Mouse (Mus musculus): Measurements from ENCODE around the gene Mapkapk2. TPM values are rescaled to one million over a fixed set of nuclear protein-coding genes. Genes with fewer than 3 reads are reported as not detected.
A peak's percentile ranks its signal among the peaks of the same experiment; 100 is the strongest.
"Not testable (repeated sequence)": the region's sequence is repeated elsewhere in the genome, so short reads cannot be mapped to it uniquely, and the experiment has no call there.

Gene Mapkapk2
- polyA plus RNA-seq (2015; fragmentation: Nextera tagmentation; extraction: Ambion mirVana): 45.8 and 49.5 TPM in 2 replicates

GRCm38 (mm10) chr1:131097700-131098094 is at the start of gene Mapkapk2:
Mapkapk2 (minus strand) TSS chr1:131097826.
- 0% methylated on average over 18 of the region's 32 CpGs for WGBS
- peak within 1 kb of the TSS; percentile 94 for H3K27ac ChIP-seq

GRCm38 (mm10) chr1:131146181-131146614 is 48.6 kb upstream of the Mapkapk2 start:
- H3K27ac ChIP-seq: no peak overlapping the region
- no peaks in the 10 kb centered on the region for H3K9me3 ChIP-seq
- H3K9ac ChIP-seq: no peak overlapping the region
- H3K4me2 ChIP-seq: no peak overlapping the region
- WGBS: 70% methylated on average over 3 of the region's 3 CpGs
- H3K4me1 ChIP-seq: no peaks in the 10 kb centered on the region
- no peak for ATAC-seq (ENCODE audit: insufficient read depth, low FRiP score, low read depth)
- H3K36me3 ChIP-seq: no peaks in the 10 kb centered on the region
- H3K27me3 ChIP-seq (replicated peaks): no peaks in the 10 kb centered on the region
- no peak overlapping the region for H3K4me3 ChIP-seq (replicated peaks)

More at GRCm38 (mm10) chr1:131097700-131098094, at the start of gene Mapkapk2:
- Histone ChIP-seq H3K4me1 (peaks cover 26% of the 10 kb centered on the region), H3K9me3 (no peaks in the 10 kb centered on the region), H3K4me3 (replicated peaks) (peak within 1 kb of the TSS; percentile 88), H3K4me2 (peak within 1 kb of the TSS; percentile 67), H3K27me3 (replicated peaks) (no peaks in the 10 kb centered on the region), H3K9ac (peak within 1 kb of the TSS; percentile 86), H3K36me3 (no peaks in the 10 kb centered on the region)
- ATAC-seq (ENCODE audit: insufficient read depth, low FRiP score, low read depth): peak; percentile 97

GRCm38 (mm10) chr1:131145222-131145621 is 47.6 kb upstream of the Mapkapk2 start:
- ATAC-seq (ENCODE audit: insufficient read depth, low FRiP score, low read depth); H3K9ac ChIP-seq; H3K36me3 ChIP-seq; H3K4me3 ChIP-seq (replicated peaks); H3K4me1 ChIP-seq; H3K9me3 ChIP-seq; H3K27ac ChIP-seq; H3K27me3 ChIP-seq (replicated peaks); H3K4me2 ChIP-seq: not testable (repeated sequence)
- WGBS: 79% methylated on average over 3 of the region's 3 CpGs

- H3K27ac ChIP-seq: no peak overlapping the region
- H3K9me3 ChIP-seq: no peaks in the 10 kb centered on the region
- no peaks in the 10 kb centered on the region for H3K36me3 ChIP-seq
- no peaks in the 10 kb centered on the region for H3K27me3 ChIP-seq (replicated peaks)
- H3K4me2 ChIP-seq: no peak overlapping the region
- H3K4me1 ChIP-seq: no peaks in the 10 kb centered on the region
- no peak overlapping the region for H3K4me3 ChIP-seq (replicated peaks)
- H3K9ac ChIP-seq: no peak overlapping the region
- no peak for ATAC-seq (ENCODE audit: insufficient read depth, low FRiP score, low read depth)
- 84% methylated on average over 1 of the region's 1 CpGs for WGBS
Measured at GRCm38 (mm10) chr1:131142472-131142871, 44.8 kb upstream of the Mapkapk2 start.

- Histone ChIP-seq H3K9ac (no peak overlapping the region), H3K27me3 (replicated peaks) (no peaks in the 10 kb centered on the region), H3K27ac (no peak overlapping the region), H3K4me3 (replicated peaks) (no peak overlapping the region), H3K9me3 (no peaks in the 10 kb centered on the region), H3K4me2 (no peak overlapping the region), H3K4me1 (no peaks in the 10 kb centered on the region), H3K36me3 (no peaks in the 10 kb centered on the region)
- no peak for ATAC-seq (ENCODE audit: insufficient read depth, low FRiP score, low read depth)
- WGBS: 48% methylated on average over 2 of the region's 2 CpGs
Measured at GRCm38 (mm10) chr1:131141449-131141848, 43.8 kb upstream of the Mapkapk2 start.

- Histone ChIP-seq H3K27me3 (replicated peaks) (no peaks in the 10 kb centered on the region), H3K4me1 (no peaks in the 10 kb centered on the region), H3K4me3 (replicated peaks) (peak overlapping the region; percentile 93; the same call in 1 of the 2 replicates), H3K36me3 (no peaks in the 10 kb centered on the region), H3K4me2 (peak overlapping the region; percentile 90), H3K9me3 (no peaks in the 10 kb centered on the region), H3K27ac (peak overlapping the region; percentile 94; the same call in 1 of the 2 replicates), H3K9ac (peak overlapping the region; percentile 14; the same call in 1 of the 2 replicates)
- ATAC-seq (ENCODE audit: insufficient read depth, low FRiP score, low read depth): no peak
- 58% methylated on average over 11 of the region's 11 CpGs for WGBS
Measured at GRCm38 (mm10) chr1:131139102-131140095, 41.8 kb upstream of the Mapkapk2 start.

- ATAC-seq (ENCODE audit: insufficient read depth, low FRiP score, low read depth): peak; percentile 98
- no peaks in the 10 kb centered on the region for H3K9me3 ChIP-seq
- H3K27me3 ChIP-seq (replicated peaks): no peaks in the 10 kb centered on the region
- H3K9ac ChIP-seq: peak within 1 kb of the TSS; percentile 77
- H3K4me3 ChIP-seq (replicated peaks): peak within 1 kb of the TSS; percentile 93
- peak within 1 kb of the TSS; percentile 90 for H3K4me2 ChIP-seq
- no peaks in the 10 kb centered on the region for H3K36me3 ChIP-seq
- peak within 1 kb of the TSS; percentile 94 for H3K27ac ChIP-seq
- WGBS: 2% methylated on average over 49 of the region's 49 CpGs
- H3K4me1 ChIP-seq: no peaks in the 10 kb centered on the region
Measured at GRCm38 (mm10) chr1:131138191-131139016, 40.8 kb upstream of the Mapkapk2 start, which contains the start of gene Dyrk3. Dyrk3 (minus strand) TSS chr1:131138340.

- H3K27me3 ChIP-seq (replicated peaks): no peaks in the 10 kb centered on the region
- H3K4me1 ChIP-seq: no peaks in the 10 kb centered on the region
- H3K36me3 ChIP-seq: no peaks in the 10 kb centered on the region
- peak; percentile 75 for ATAC-seq (ENCODE audit: insufficient read depth, low FRiP score, low read depth)
- H3K27ac ChIP-seq: peak overlapping the region; percentile 94; the same call in 1 of the 2 replicates
- peak overlapping the region; percentile 93 for H3K4me3 ChIP-seq (replicated peaks)
- no peaks in the 10 kb centered on the region for H3K9me3 ChIP-seq
- H3K9ac ChIP-seq: peak overlapping the region; percentile 77
- WGBS: 0% methylated on average over 33 of the region's 36 CpGs
- peak overlapping the region; percentile 90 for H3K4me2 ChIP-seq
Measured at GRCm38 (mm10) chr1:131137717-131138118, 40.1 kb upstream of the Mapkapk2 start.

- Histone ChIP-seq H3K4me3 (replicated peaks) (no peak overlapping the region), H3K27me3 (replicated peaks) (no peaks in the 10 kb centered on the region), H3K27ac (no peak overlapping the region), H3K9me3 (no peaks in the 10 kb centered on the region), H3K4me2 (peak overlapping the region; percentile 90; the same call in 1 of the 2 replicates), H3K36me3 (no peaks in the 10 kb centered on the region), H3K9ac (no peak overlapping the region), H3K4me1 (no peaks in the 10 kb centered on the region)
- 26% methylated on average over 5 of the region's 5 CpGs for WGBS
- no peak for ATAC-seq (ENCODE audit: insufficient read depth, low FRiP score, low read depth)
Measured at GRCm38 (mm10) chr1:131137111-131137510, 39.5 kb upstream of the Mapkapk2 start.

GRCm38 (mm10) chr1:131135960-131136629 is 38.5 kb upstream of the Mapkapk2 start:
- Histone ChIP-seq H3K27me3 (replicated peaks) (no peaks in the 10 kb centered on the region), H3K4me3 (replicated peaks) (no peak overlapping the region), H3K9ac (no peak overlapping the region), H3K9me3 (no peaks in the 10 kb centered on the region), H3K4me2 (no peak overlapping the region), H3K4me1 (no peaks in the 10 kb centered on the region), H3K36me3 (no peaks in the 10 kb centered on the region), H3K27ac (no peak overlapping the region)
- WGBS: 72% methylated on average over 10 of the region's 10 CpGs
- no peak for ATAC-seq (ENCODE audit: insufficient read depth, low FRiP score, low read depth)

GRCm38 (mm10) chr1:131134942-131135522 is 37.4 kb upstream of the Mapkapk2 start:
- no peaks in the 10 kb centered on the region for H3K4me1 ChIP-seq
- ATAC-seq (ENCODE audit: insufficient read depth, low FRiP score, low read depth): no peak
- 67% methylated on average over 8 of the region's 8 CpGs for WGBS

More at GRCm38 (mm10) chr1:131134942-131135522, 37.4 kb upstream of the Mapkapk2 start:
- no peak overlapping the region for H3K9ac ChIP-seq
- no peaks in the 10 kb centered on the region for H3K36me3 ChIP-seq
- no peaks in the 10 kb centered on the region for H3K27me3 ChIP-seq (replicated peaks)
- H3K9me3 ChIP-seq: no peaks in the 10 kb centered on the region
- H3K4me3 ChIP-seq (replicated peaks): no peak overlapping the region
- H3K4me2 ChIP-seq: no peak overlapping the region
- H3K27ac ChIP-seq: no peak overlapping the region

All from stomach, embryonic 15.5 days (tissue).